10 mouse cellular contexts compared by ENCODE assay signal in genomic region chr11:86991241-86991640, GRCm38 (mm10). TPM values are rescaled to one million over a fixed set of nuclear protein-coding genes. Genes with fewer than 3 reads are reported as not detected.
DNase-seq lines count a peak whose midpoint lies in the region; ATAC-seq and TF ChIP-seq lines count a peak whose summit lies in the region.
"Had no signal": no experiment of that assay in that cellular context is flagged by ENCODE, and none has a peak within 500 bp of the region (broad histone marks: within the 10 kb centered on the region; RNA-seq: fewer than 3 reads in every experiment).

No protein-coding gene starts in this region.

- no peak overlapping the region for H3K9ac ChIP-seq in forebrain, embryonic 13.5 days
- H3K9ac ChIP-seq in forebrain, postnatal 0 days, result no peak overlapping the region
- no peak overlapping the region for H3K9ac ChIP-seq in intestine, embryonic 14.5 days (ENCODE audit: low read length)
- H3K9ac ChIP-seq in intestine, embryonic 16.5 days (ENCODE audit: low read depth, low read length), result no peak overlapping the region
- no peak overlapping the region for H3K9ac ChIP-seq in midbrain, embryonic 13.5 days (replicated peaks)
- H3K9ac ChIP-seq in stomach, postnatal 0 days (ENCODE audit: low read length), result no peak overlapping the region

- H3K27me3 ChIP-seq in forebrain, embryonic 13.5 days, result no peaks in the 10 kb centered on the region
- no peaks in the 10 kb centered on the region for H3K27me3 ChIP-seq in forebrain, postnatal 0 days (ENCODE audit: insufficient read depth, low read length)
- no peaks in the 10 kb centered on the region for H3K27me3 ChIP-seq in intestine, embryonic 14.5 days (replicated peaks; ENCODE audit: control insufficient read depth, insufficient read depth, low read length)
- H3K27me3 ChIP-seq in intestine, embryonic 16.5 days (replicated peaks; ENCODE audit: control insufficient read depth, insufficient read depth, low read length), result no peaks in the 10 kb centered on the region
- no peaks in the 10 kb centered on the region for H3K27me3 ChIP-seq in midbrain, embryonic 13.5 days
- H3K27me3 ChIP-seq in midbrain, embryonic 10.5 days (ENCODE audit: low read depth, poor library complexity, severe bottlenecking), result peaks cover 14% of the 10 kb centered on the region
- H3K27me3 ChIP-seq in stomach, postnatal 0 days (ENCODE audit: control insufficient read depth, insufficient read depth, low read length), result no peaks in the 10 kb centered on the region

- peak overlapping the region; percentile 93; the same call in 1 of the 2 replicates for H3K4me3 ChIP-seq in forebrain, embryonic 13.5 days
- no peak overlapping the region for H3K4me3 ChIP-seq in forebrain, postnatal 0 days (ENCODE audit: low read depth, low read length)
- no peak overlapping the region for H3K4me3 ChIP-seq in intestine, embryonic 14.5 days (ENCODE audit: low read depth, low read length)
- H3K4me3 ChIP-seq in intestine, embryonic 16.5 days (ENCODE audit: low read length), result no peak overlapping the region
- H3K4me3 ChIP-seq in midbrain, embryonic 13.5 days (replicated peaks), result peak overlapping the region; percentile 95
- no peak overlapping the region for H3K4me3 ChIP-seq in midbrain, embryonic 10.5 days
- H3K4me3 ChIP-seq in stomach, postnatal 0 days (ENCODE audit: low read depth, low read length), result no peak overlapping the region

- peak overlapping the region; percentile 85 for H3K4me2 ChIP-seq in forebrain, embryonic 13.5 days
- H3K4me2 ChIP-seq in forebrain, postnatal 0 days (ENCODE audit: low read depth), result no peak overlapping the region
- peak overlapping the region; percentile 57; the same call in 1 of the 2 replicates for H3K4me2 ChIP-seq in intestine, embryonic 14.5 days (ENCODE audit: low read length)
- H3K4me2 ChIP-seq in intestine, embryonic 16.5 days (ENCODE audit: low read depth, low read length), result no peak overlapping the region
- peak overlapping the region; percentile 95 for H3K4me2 ChIP-seq in midbrain, embryonic 13.5 days (replicated peaks)
- peak overlapping the region; percentile 91 for H3K4me2 ChIP-seq in stomach, postnatal 0 days (replicated peaks; ENCODE audit: low read depth)

- 86% methylated on average over 4 of the region's 4 CpGs for WGBS in forebrain, embryonic 13.5 days
- 90% methylated on average over 4 of the region's 4 CpGs for WGBS in forebrain, postnatal 0 days
- 87% methylated on average over 4 of the region's 4 CpGs for WGBS in intestine, embryonic 14.5 days
- WGBS in intestine, embryonic 16.5 days, result 88% methylated on average over 4 of the region's 4 CpGs
- 89% methylated on average over 4 of the region's 4 CpGs for WGBS in midbrain, embryonic 13.5 days
- 87% methylated on average over 4 of the region's 4 CpGs for WGBS in midbrain, embryonic 10.5 days
- WGBS in stomach, postnatal 0 days, result 82% methylated on average over 4 of the region's 4 CpGs

- no peak overlapping the region for H3K27ac ChIP-seq in forebrain, embryonic 13.5 days
- no peak overlapping the region for H3K27ac ChIP-seq in forebrain, postnatal 0 days (ENCODE audit: low read depth, low read length)
- no peak overlapping the region for H3K27ac ChIP-seq in intestine, embryonic 14.5 days (ENCODE audit: low read depth)
- H3K27ac ChIP-seq in intestine, embryonic 16.5 days (ENCODE audit: low read length), result no peak overlapping the region
- no peak overlapping the region for H3K27ac ChIP-seq in midbrain, embryonic 13.5 days
- H3K27ac ChIP-seq in midbrain, embryonic 10.5 days (replicated peaks), result no peak overlapping the region
- no peak overlapping the region for H3K27ac ChIP-seq in stomach, postnatal 0 days (replicated peaks)

- H3K4me1 ChIP-seq in forebrain, embryonic 13.5 days, result peaks cover 64% of the 10 kb centered on the region
- peaks cover 9% of the 10 kb centered on the region; the same call in 1 of the 2 replicates for H3K4me1 ChIP-seq in forebrain, postnatal 0 days (ENCODE audit: insufficient read depth)
- H3K4me1 ChIP-seq in intestine, embryonic 14.5 days (replicated peaks; ENCODE audit: control insufficient read depth, insufficient read depth, low read length), result peaks cover 10% of the 10 kb centered on the region
- H3K4me1 ChIP-seq in intestine, embryonic 16.5 days (ENCODE audit: control insufficient read depth, insufficient read depth, low read length), result peaks cover 30% of the 10 kb centered on the region
- H3K4me1 ChIP-seq in midbrain, embryonic 13.5 days (replicated peaks), result peaks cover 83% of the 10 kb centered on the region
- H3K4me1 ChIP-seq in midbrain, embryonic 10.5 days, result peaks cover 77% of the 10 kb centered on the region
- peaks cover 4% of the 10 kb centered on the region; the same call in 1 of the 2 replicates for H3K4me1 ChIP-seq in stomach, postnatal 0 days (replicated peaks; ENCODE audit: control insufficient read depth, insufficient read depth)

- no peak for TF ChIP-seq CTCF in forebrain, postnatal 0 days (IDR thresholded peaks at IDR 0.05; ENCODE audit: low read depth)
- no peak for TF ChIP-seq CTCF in stomach, postnatal 0 days (IDR thresholded peaks at IDR 0.05; ENCODE audit: low read depth)

- no peaks in the 10 kb centered on the region for H3K36me3 ChIP-seq in forebrain, embryonic 13.5 days (ENCODE audit: poor library complexity, severe bottlenecking)
- H3K36me3 ChIP-seq in forebrain, postnatal 0 days (ENCODE audit: insufficient read depth), result no peaks in the 10 kb centered on the region
- H3K36me3 ChIP-seq in intestine, embryonic 14.5 days (ENCODE audit: control insufficient read depth, insufficient read depth, low read length), result no peaks in the 10 kb centered on the region
- H3K36me3 ChIP-seq in intestine, embryonic 16.5 days (ENCODE audit: control insufficient read depth, insufficient read depth, low read length), result no peaks in the 10 kb centered on the region
- H3K36me3 ChIP-seq in midbrain, embryonic 13.5 days, result no peaks in the 10 kb centered on the region
- H3K36me3 ChIP-seq in midbrain, embryonic 10.5 days, result no peaks in the 10 kb centered on the region
- no peaks in the 10 kb centered on the region for H3K36me3 ChIP-seq in stomach, postnatal 0 days (ENCODE audit: control insufficient read depth, insufficient read depth, low read length)

- ATAC-seq in forebrain, embryonic 13.5 days, result no peak
- no peak for ATAC-seq in forebrain, postnatal 0 days
- no peak for ATAC-seq in intestine, embryonic 14.5 days (replicated peaks; ENCODE audit: low FRiP score, low TSS enrichment, low read depth)
- no peak for ATAC-seq in intestine, embryonic 16.5 days
- no peak for ATAC-seq in midbrain, embryonic 13.5 days
- no peak for ATAC-seq in stomach, postnatal 0 days (ENCODE audit: low FRiP score, low TSS enrichment)

- TF ChIP-seq EP300 in stomach, postnatal 0 days (optimal IDR thresholded peaks at IDR 0.05), result no peak

- no peak for DNase-seq in forebrain, postnatal 0 days
- DNase-seq in intestine, embryonic 14.5 days (ENCODE audit: low spot score), result no peak
- no peak for DNase-seq in midbrain, embryonic 10.5 days (ENCODE audit: low spot score)
- no peak for DNase-seq in stomach, postnatal 0 days (ENCODE audit: low spot score)
- DNase-seq in urinary bladder, postnatal 4 days (ENCODE audit: low spot score in 2 of 2), result no peak
- DNase-seq: kidney, adult 2 months; thymus, adult 18-20 months had no signal

- no peaks in the 10 kb centered on the region for H3K9me3 ChIP-seq in forebrain, embryonic 13.5 days (replicated peaks)
- H3K9me3 ChIP-seq in forebrain, postnatal 0 days (ENCODE audit: low read length), result no peaks in the 10 kb centered on the region
- H3K9me3 ChIP-seq in intestine, embryonic 14.5 days (ENCODE audit: control insufficient read depth, low read length), result no peaks in the 10 kb centered on the region
- H3K9me3 ChIP-seq in intestine, embryonic 16.5 days (ENCODE audit: control insufficient read depth, low read length), result no peaks in the 10 kb centered on the region
- no peaks in the 10 kb centered on the region for H3K9me3 ChIP-seq in midbrain, embryonic 13.5 days
- no peaks in the 10 kb centered on the region for H3K9me3 ChIP-seq in midbrain, embryonic 10.5 days (replicated peaks)
- H3K9me3 ChIP-seq in stomach, postnatal 0 days (ENCODE audit: control insufficient read depth, low read length), result no peaks in the 10 kb centered on the region

RNA-seq across cellular contexts. Expression of gene Ypel2, which starts 2.3 kb away (rescaled TPM):
- polyA plus RNA-seq in forebrain, embryonic 13.5 days (2015; fragmentation: Nextera tagmentation; extraction: Ambion mirVana), result 7.4 and 7.7 TPM in 2 replicates
- total RNA-seq in forebrain, postnatal 0 days (2014; rRNA removed), result 5.6 and 6.3 TPM in 2 replicates
- polyA plus RNA-seq in forebrain, postnatal 0 days (2015; fragmentation: Nextera tagmentation; extraction: Ambion mirVana), result 3.7 and 4.5 TPM in 2 replicates
- 5.3 and 5.9 TPM in 2 replicates for polyA plus RNA-seq in intestine, embryonic 14.5 days (2014; fragmentation: Nextera tagmentation; extraction: Ambion mirVana)
- polyA plus RNA-seq in intestine, embryonic 16.5 days (2015; fragmentation: Nextera tagmentation; extraction: Ambion mirVana), result 7.5 and 8.6 TPM in 2 replicates
- 8.5 and 10.2 TPM in 2 replicates for polyA plus RNA-seq in midbrain, embryonic 13.5 days (2015; fragmentation: Nextera tagmentation; extraction: Ambion mirVana)
- polyA plus RNA-seq in midbrain, embryonic 10.5 days (2016; fragmentation: Nextera tagmentation; extraction: Ambion mirVana), result 3.0 and 4.4 TPM in 2 replicates
- polyA plus RNA-seq in stomach, postnatal 0 days (2015; fragmentation: Nextera tagmentation; extraction: Ambion mirVana), result 3.9 and 4.0 TPM in 2 replicates

Comparison
In these comparisons a context has a peak if more than half of its experiments do, and no peak if none do; other contexts are left out.
1. H3K4me2 ChIP-seq: peak in forebrain, embryonic 13.5 days (single experiment), intestine, embryonic 14.5 days (single experiment), midbrain, embryonic 13.5 days (single experiment) and stomach, postnatal 0 days (single experiment); none in forebrain, postnatal 0 days (single experiment) and intestine, embryonic 16.5 days (single experiment).
2. H3K4me3 ChIP-seq: peak in forebrain, embryonic 13.5 days (single experiment) and midbrain, embryonic 13.5 days (single experiment); none in forebrain, postnatal 0 days (single experiment), intestine, embryonic 14.5 days (single experiment), intestine, embryonic 16.5 days (single experiment), midbrain, embryonic 10.5 days (single experiment) and stomach, postnatal 0 days (single experiment).